Mouse (Mus musculus) gastrocnemius, postnatal 36 days (tissue): ENCODE data around the gene Gpr162. TPM values are rescaled to one million over a fixed set of nuclear protein-coding genes. Genes with fewer than 3 reads are reported as not detected.
A peak's percentile ranks its signal among the peaks of the same experiment; 100 is the strongest.
"Not testable (repeated sequence)": the region's sequence is repeated elsewhere in the genome, so short reads cannot be mapped to it uniquely, and the experiment has no call there.

Experiments
- DNase-seq, 2 experiments: peaks; one replicate each; pipeline ENCODE4 v3.0.0; 2022
- intact Hi-C: fragments of 180-260 bp; cut with DNase I; formaldehyde crosslinking; loops from one replicate; pipeline ENCODE4 v1.15.1; 2025
- long read RNA-seq, 2 experiments: library from polyadenylated mRNA; stranded (forward); transcript quantifications; one replicate each; pipeline ENCODE4 v2.0.0; 2021
- total RNA-seq, 2 experiments: library from RNA; stranded (reverse); gene quantifications; 2 replicates each; pipeline ENCODE4 v1.2.3; 2021

Gene Gpr162
- under 1 TPM; 0.12 to 0.23 TPM for total RNA-seq
- long read RNA-seq, experiment 1: 0 reads
- long read RNA-seq, experiment 2, partial matches to known transcripts: 0 of 1 reads
- long read RNA-seq, experiment 2, other reads (novel, unspliced or antisense): 1 of 1 reads

GRCm38 (mm10) chr6:124863658-124864298, at the start of gene Gpr162:
Gene Gpr162, minus strand, starts transcription at chr6:124863983.
- intact Hi-C loops: no loop called here
- DNase-seq: no peak

GRCm38 (mm10) chr6:124913214-124913613, 49.4 kb upstream of the Gpr162 start:
- intact Hi-C loops: no loop called here
- DNase-seq: no peak

- intact Hi-C loops: no loop called here
- no peak for DNase-seq
These were observed 47.9 kb upstream of the Gpr162 start, which contains the start of gene Lag3 for GRCm38 (mm10) chr6:124911533-124912218. Gene Lag3, minus strand, starts transcription at chr6:124911705.

GRCm38 (mm10) chr6:124910032-124910431, 46.2 kb upstream of the Gpr162 start:
- intact Hi-C loops: no loop called here

GRCm38 (mm10) chr6:124907767-124908166, 44.0 kb upstream of the Gpr162 start:
- DNase-seq: no peak
- intact Hi-C loops: no loop called here

More at GRCm38 (mm10) chr6:124910032-124910431, 46.2 kb upstream of the Gpr162 start:
- DNase-seq: no peak

GRCm38 (mm10) chr6:124904991-124905860, 41.4 kb upstream of the Gpr162 start:
- intact Hi-C loops: loop anchor here (1.0 to 5.0 kb wide), 5 partner anchors 25 to 177 kb away; partner anchors contain the start of genes P3h3 and Zfp384

GRCm38 (mm10) chr6:124904161-124904981, 40.6 kb upstream of the Gpr162 start:
- peak in 1 of 2 experiments; percentile 39 for DNase-seq
- intact Hi-C loops: loop anchor here (1.0 to 5.0 kb wide), 5 partner anchors 26 to 178 kb away; partner anchors contain the start of genes P3h3 and Zfp384

More at GRCm38 (mm10) chr6:124904991-124905860, 41.4 kb upstream of the Gpr162 start:
- no peak for DNase-seq

- peak; percentile 95 to 96 for DNase-seq
- intact Hi-C loops: loop anchor here (1.0 to 5.0 kb wide), 6 partner anchors 27 to 179 kb away; partner anchors contain the start of genes Cops7a, P3h3 and Zfp384
These were observed 39.9 kb upstream of the Gpr162 start for GRCm38 (mm10) chr6:124903580-124904151.

GRCm38 (mm10) chr6:124901851-124902250, 38.1 kb upstream of the Gpr162 start:
- DNase-seq: no peak
- intact Hi-C loops: loop anchor here (2.0 to 5.0 kb wide), 5 partner anchors 45 to 180 kb away; partner anchors contain the start of genes Cops7a, P3h3 and Zfp384

- no peak for DNase-seq
- intact Hi-C loops: loop anchor here (5.0 kb wide), 4 partner anchors 44 to 181 kb away; partner anchors contain the start of genes P3h3 and Zfp384
These were observed 37.2 kb upstream of the Gpr162 start for GRCm38 (mm10) chr6:124900801-124901480.

GRCm38 (mm10) chr6:124900056-124900800, 36.4 kb upstream of the Gpr162 start:
- DNase-seq: no peak
- intact Hi-C loops: loop anchor here (5.0 kb wide), 4 partner anchors 43 to 182 kb away; partner anchors contain the start of genes P3h3 and Zfp384

GRCm38 (mm10) chr6:124898359-124898758, 34.6 kb upstream of the Gpr162 start:
- no peak for DNase-seq
- intact Hi-C loops: no loop called here

GRCm38 (mm10) chr6:124894113-124894512, 30.3 kb upstream of the Gpr162 start:
- intact Hi-C loops, DNase-seq: not testable (repeated sequence)

GRCm38 (mm10) chr6:124890997-124891396, 27.2 kb upstream of the Gpr162 start:
- DNase-seq: no peak
- intact Hi-C loops: no loop called here

- DNase-seq: no peak
- intact Hi-C loops: no loop called here
These were observed 24.9 kb upstream of the Gpr162 start for GRCm38 (mm10) chr6:124888555-124889125.

GRCm38 (mm10) chr6:124887986-124888385, 24.2 kb upstream of the Gpr162 start, which contains the start of gene Cd4:
Gene Cd4, minus strand, starts transcription at chr6:124888221.
- no peak for DNase-seq
- intact Hi-C loops: no loop called here

- intact Hi-C loops: no loop called here
- DNase-seq: no peak
These were observed 22.2 kb upstream of the Gpr162 start for GRCm38 (mm10) chr6:124885956-124886381.
